Mouse (Mus musculus) gastrocnemius, adult 18-20 months (tissue): ENCODE measurements around the gene Hif3a. TPM values are rescaled to one million over a fixed set of nuclear protein-coding genes. Genes with fewer than 3 reads are reported as not detected.
A peak's percentile ranks its signal among the peaks of the same experiment; 100 is the strongest.

ENCODE experiments used
- DNase-seq: peaks from one replicate; pipeline ENCODE4 v3.0.0; 2021; ENCODE audit warnings: low spot score
- total RNA-seq, 2 experiments: library from RNA; stranded (reverse); gene quantifications; 2 replicates each; pipeline ENCODE4 v1.2.3; 2021

Hif3a gene
- total RNA-seq, 2 experiments from 2014 or later, result 0.64 to 1.6 TPM

DNA sequence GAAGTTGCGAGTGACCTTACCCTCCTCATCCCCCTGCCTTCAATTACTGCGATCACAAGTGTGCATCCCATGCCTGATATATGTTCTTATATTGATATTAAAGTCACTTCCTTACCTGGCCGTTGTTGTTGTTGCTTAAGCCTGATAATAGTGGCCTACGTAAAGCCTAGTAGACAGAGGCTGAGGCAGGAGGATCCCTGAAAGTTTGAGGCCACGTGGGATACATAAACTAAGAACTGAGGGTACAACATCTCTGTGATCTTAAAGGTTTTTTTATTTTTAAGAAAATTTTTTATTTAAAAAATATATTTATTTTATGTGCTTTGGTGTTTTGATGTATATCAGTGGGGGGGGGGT lies 69.8 kb downstream of the Hif3a start, which contains the start of gene Ccdc8:
Gene Ccdc8, plus strand, starts transcription at position 258 of the 357 bp plus-strand sequence.
- no peak for DNase-seq

GRCm38 (mm10) chr7:16991681-16992450 lies 70.4 kb downstream of the Hif3a start:
- DNase-seq, result no peak

DNA sequence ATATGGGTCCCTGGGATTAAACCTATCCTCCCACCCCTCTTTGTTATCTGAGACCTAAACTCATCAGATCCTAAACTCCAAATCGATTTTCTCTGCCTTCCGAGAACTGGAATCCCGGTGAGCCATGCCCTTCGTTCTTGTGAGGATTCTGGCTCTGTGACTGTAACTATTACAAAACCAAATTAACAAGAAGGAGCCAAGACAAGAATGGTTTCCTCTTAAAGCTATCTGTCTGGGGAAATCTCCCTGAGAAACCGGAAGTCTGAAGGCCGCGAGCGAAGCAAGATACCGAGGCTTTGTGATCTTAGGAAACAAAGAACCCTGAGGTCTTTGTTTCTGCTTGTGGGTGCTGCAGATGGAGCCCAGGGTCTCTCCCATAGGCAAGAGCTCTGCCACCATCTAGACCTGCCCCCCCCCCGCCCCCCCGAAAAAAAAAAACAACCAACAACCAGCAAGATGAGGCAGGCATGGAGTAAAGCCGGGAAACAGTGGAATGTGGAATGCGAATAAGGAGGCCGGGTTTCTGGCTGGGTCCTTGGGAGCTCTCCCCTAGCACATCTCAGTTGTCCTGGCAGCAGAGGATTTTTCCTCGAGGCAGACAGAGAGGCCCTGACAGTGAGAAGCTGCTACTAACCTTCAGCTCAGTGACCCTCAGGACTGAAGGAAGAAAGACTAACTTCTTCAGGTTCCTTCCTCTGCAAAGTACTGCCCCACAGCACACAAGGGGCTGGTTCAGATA lies 72.1 kb downstream of the Hif3a start:
- no peak for DNase-seq

GRCm38 (mm10) chr7:16988405-16988804 lies 73.8 kb downstream of the Hif3a start:
- peak; percentile 44 for DNase-seq

DNA sequence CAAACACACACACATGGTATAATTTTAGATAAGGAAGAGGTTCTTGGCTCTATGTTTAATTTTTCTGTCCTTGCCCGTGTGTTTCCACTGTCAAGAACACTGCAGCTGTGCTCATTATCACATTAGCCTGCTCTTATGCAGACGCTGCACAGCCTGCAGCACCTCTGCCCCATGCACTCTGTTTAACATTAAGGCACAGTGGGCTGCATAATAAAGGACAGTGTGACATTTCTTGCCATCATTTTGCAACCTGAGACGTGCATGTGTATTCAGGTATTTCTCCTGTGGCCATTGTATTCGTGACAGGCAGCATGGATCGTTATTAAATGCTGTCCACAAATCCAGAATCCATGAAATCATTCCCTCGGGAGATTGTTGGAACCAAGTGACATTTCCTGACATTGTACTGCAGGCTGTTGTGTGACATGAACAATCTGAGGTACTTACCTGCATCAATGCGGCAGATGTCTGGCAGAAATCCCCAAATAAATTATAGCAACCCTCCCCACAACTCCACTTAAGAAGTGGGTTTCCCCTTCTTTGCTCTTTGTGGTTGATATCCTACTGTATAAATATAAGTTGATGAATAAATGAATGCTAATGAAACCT lies 74.6 kb downstream of the Hif3a start:
- no peak for DNase-seq

GRCm38 (mm10) chr7:16982859-16983568 lies 79.2 kb downstream of the Hif3a start, which contains the start of gene Gm42372:
TSS of gene Gm42372 (plus strand) at chr7:16983086.
- DNase-seq, result no peak

Other genes with a start within 250 kb of the Hif3a start
- 10 to 100 TPM in 1 of 2 experiments, 1 to 10 TPM in 1; 9.8 to 13.6 TPM for gene Strn4, start 246.5 kb downstream of the Hif3a start, total RNA-seq
- 10 to 100 TPM; 51.7 to 58.0 TPM for gene Fkrp, start 245.7 kb downstream of the Hif3a start, total RNA-seq
- 1 to 10 TPM; 4.9 to 5.9 TPM for gene Prkd2, start 219.5 kb downstream of the Hif3a start, total RNA-seq
- 1 to 10 TPM in 1 of 2 experiments, under 1 TPM in 1; 0.89 to 1.6 TPM for gene Dact3, start 187.1 kb downstream of the Hif3a start, total RNA-seq
- gene Gng8, start 170.6 kb downstream of the Hif3a start, total RNA-seq, result under 1 TPM; 0.37 to 0.71 TPM
- 1 to 10 TPM in 1 of 2 experiments, under 1 TPM in 1; 0.39 to 2.2 TPM for gene Ptgir, start 155.9 kb downstream of the Hif3a start, total RNA-seq
- gene Calm3, start 138.3 kb downstream of the Hif3a start, total RNA-seq, result 100 to 1,000 TPM; 334 to 349 TPM
- gene Pnmal2, start 117.7 kb downstream of the Hif3a start, total RNA-seq, result under 1 TPM; 0.50 to 0.64 TPM
- gene Pnmal1, start 102.7 kb downstream of the Hif3a start, total RNA-seq, result not detected
- gene Gm42372, start 79.3 kb downstream of the Hif3a start, total RNA-seq, result not detected
- under 1 TPM; 0.94 to 0.97 TPM for gene Ccdc8, start 69.7 kb downstream of the Hif3a start, total RNA-seq
- 10 to 100 TPM; 62.4 to 63.0 TPM for gene Ppp5c, start 34.5 kb downstream of the Hif3a start, total RNA-seq
- under 1 TPM in 1 of 2 experiments, not detected in 1; 0.17 TPM for gene Psg16, start 11.6 kb upstream of the Hif3a start, total RNA-seq
- gene Ceacam3, start 87.9 kb upstream of the Hif3a start, total RNA-seq, result not detected
- gene Psg29, start 141.1 kb upstream of the Hif3a start, total RNA-seq, result not detected